Mouse (Mus musculus) brown adipose tissue, adult 24 weeks (tissue): Measurements from ENCODE around the gene Rhno1. TPM values are rescaled to one million over a fixed set of nuclear protein-coding genes. Genes with fewer than 3 reads are reported as not detected.

Experiments used
- H3K27ac ChIP-seq: fragments of 200-500 bp; replicated peaks from 2 replicates; pipeline ENCODE4 v1.5.1; 2012; ENCODE audit warnings: low read depth, mild to moderate bottlenecking, low read length
- H3K4me1 ChIP-seq: fragments of 200-500 bp; 2 replicates; pipeline ENCODE4 v1.6.1; 2012; ENCODE audit warnings: low read length, mixed read lengths; ENCODE audit not compliant: control insufficient read depth, insufficient read depth, insufficient read length
- H3K4me3 ChIP-seq: fragments of 200-500 bp; 2 replicates; pipeline ENCODE4 v1.5.1; 2012; ENCODE audit warnings: low read depth, mild to moderate bottlenecking, low read length, moderate library complexity; ENCODE audit not compliant: insufficient read depth
- polyA plus RNA-seq: library from polyadenylated mRNA; stranded (reverse); fragments of >200 nt; gene quantifications from 2 replicates; pipeline ENCODE4 v1.2.4, GENCODE M21; 2012; ENCODE audit not compliant: missing spikeins, insufficient read depth, insufficient read length

Rhno1 gene
- polyA plus RNA-seq, 1 experiment, result 11.1 TPM

GRCm38 (mm10) chr6:128341956-128342723, 20.6 kb downstream of the Rhno1 start:
- Histone ChIP-seq H3K4me3 (no peak overlapping the region), H3K27ac (no peak overlapping the region), H3K4me1 (no peaks in the 10 kb centered on the region)

- no peak overlapping the region for H3K27ac ChIP-seq
- H3K4me1 ChIP-seq, result no peaks in the 10 kb centered on the region
- no peak overlapping the region for H3K4me3 ChIP-seq
These were observed 23.8 kb downstream of the Rhno1 start for GRCm38 (mm10) chr6:128338876-128339275.

- no peak overlapping the region for H3K27ac ChIP-seq
- no peaks in the 10 kb centered on the region for H3K4me1 ChIP-seq
- H3K4me3 ChIP-seq, result no peak overlapping the region
These were observed 25.2 kb downstream of the Rhno1 start for GRCm38 (mm10) chr6:128337467-128337866.

GRCm38 (mm10) chr6:128334397-128335124, 28.1 kb downstream of the Rhno1 start:
- no peak overlapping the region for H3K27ac ChIP-seq
- no peak overlapping the region for H3K4me3 ChIP-seq
- no peaks in the 10 kb centered on the region for H3K4me1 ChIP-seq

GRCm38 (mm10) chr6:128318317-128318716, 44.4 kb downstream of the Rhno1 start:
- Histone ChIP-seq H3K4me3 (no peak overlapping the region), H3K4me1 (no peaks in the 10 kb centered on the region), H3K27ac (no peak overlapping the region)

- H3K4me1 ChIP-seq, result no peaks in the 10 kb centered on the region
- no peak overlapping the region for H3K27ac ChIP-seq
- no peak overlapping the region for H3K4me3 ChIP-seq
These were observed 47.1 kb downstream of the Rhno1 start for GRCm38 (mm10) chr6:128315597-128315996.

- Histone ChIP-seq H3K4me1 (no peaks in the 10 kb centered on the region), H3K27ac (no peak overlapping the region), H3K4me3 (no peak overlapping the region)
These were observed 47.9 kb downstream of the Rhno1 start for GRCm38 (mm10) chr6:128314796-128315195.

- Histone ChIP-seq H3K4me3 (no peak overlapping the region), H3K4me1 (no peaks in the 10 kb centered on the region), H3K27ac (no peak overlapping the region)
These were observed 54.4 kb downstream of the Rhno1 start for GRCm38 (mm10) chr6:128308311-128308710.

Other genes with a start within 250 kb of the Rhno1 start
- gene Tspan9, start 219.3 kb downstream of the Rhno1 start, polyA plus RNA-seq, result 7.5 and 8.8 TPM in 2 replicates
- 0.32 and 1.1 TPM in 2 replicates for gene Tead4, start 62.1 kb downstream of the Rhno1 start, polyA plus RNA-seq
- 4.2 and 6.4 TPM in 2 replicates for gene Tulp3, start 7.1 kb downstream of the Rhno1 start, polyA plus RNA-seq
- gene Foxm1, start 56 bp upstream of the Rhno1 start, polyA plus RNA-seq, result 0.28 TPM in 1 of 2 replicates, not detected in the other
- not detected in 2 replicates for gene Tex52, start 12.5 kb upstream of the Rhno1 start, polyA plus RNA-seq
- gene Gm44596, start 12.6 kb upstream of the Rhno1 start, polyA plus RNA-seq, result not detected in 2 replicates
- gene Nrip2, start 36.4 kb upstream of the Rhno1 start, polyA plus RNA-seq, result 1.1 and 2.3 TPM in 2 replicates
- 6.9 and 18.1 TPM in 2 replicates for gene Itfg2, start 62.0 kb upstream of the Rhno1 start, polyA plus RNA-seq
- 90.5 and 140 TPM in 2 replicates for gene Fkbp4, start 75.8 kb upstream of the Rhno1 start, polyA plus RNA-seq
- 4.1 TPM in 1 of 2 replicates, not detected in the other for gene Pzp, start 163.8 kb upstream of the Rhno1 start, polyA plus RNA-seq
- gene A2ml1, start 218.7 kb upstream of the Rhno1 start, polyA plus RNA-seq, result not detected in 2 replicates